Mouse (Mus musculus) heart, postnatal 0 days (tissue): ENCODE measurements around the gene Tmem235.

Experiments
- CTCF ChIP-seq: IDR thresholded peaks from 2 replicates; pipeline ENCODE4 v1.5.1; 2016; ENCODE audit warnings: antibody characterized with exemption, control low read depth, low read depth
- EP300 ChIP-seq: IDR thresholded peaks from 2 replicates; pipeline ENCODE4 v1.6.1; 2016; ENCODE audit warnings: antibody characterized with exemption, low read depth

- no peak for TF ChIP-seq CTCF
- TF ChIP-seq EP300, result no peak
Observed at GRCm38 (mm10) chr11:117816389-117816996, 44.1 kb upstream of the Tmem235 start.
